Mouse (Mus musculus): ENCODE measurements at regions not wholly inside any gene's neighbourhood (a gene's known extent, or its start where the extent isn't known, plus 50 kb on each side); places are given as distances from the start of the nearest gene placed in this dataset.
"Not testable (repeated sequence)": the region's sequence is repeated elsewhere in the genome, so short reads cannot be mapped to it uniquely, and the experiment has no call there.

GRCm38 (mm10) chr1:176534417-176534816, 259.3 kb upstream of the Pld5 start:
- Histone ChIP-seq H3K36me3 (ENCODE audit: control insufficient read depth, insufficient read depth, low read length) (no peaks in the 10 kb centered on the region), H3K4me1 (ENCODE audit: control insufficient read depth, insufficient read depth, low read length) (no peaks in the 10 kb centered on the region), H3K4me3 (no peak overlapping the region), H3K27me3 (ENCODE audit: control insufficient read depth, insufficient read depth, low read length) (no peaks in the 10 kb centered on the region), H3K79me2 (replicated peaks; ENCODE audit: control insufficient read depth, insufficient read depth, low read length) (no peaks in the 10 kb centered on the region), H3K27ac (no peak overlapping the region), H3K9ac (ENCODE audit: low read depth, low read length) (no peak overlapping the region)
- TF ChIP-seq EP300 (IDR thresholded peaks at IDR 0.05; ENCODE audit: insufficient read depth, low read depth, low read length) (no peak), CTCF (IDR thresholded peaks at IDR 0.05) (no peak), POLR2A (IDR thresholded peaks at IDR 0.05; ENCODE audit: insufficient read depth, low read depth, low read length) (no peak)
- DNase-seq, result no peak
- intact Hi-C loops (cut with DNase I), result no loop called here
- WGBS, result 78% methylated on average over 4 of the region's 4 CpGs

- no peaks in the 10 kb centered on the region for H3K27me3 ChIP-seq (ENCODE audit: control insufficient read depth, insufficient read depth, low read length)
- H3K4me1 ChIP-seq (ENCODE audit: control insufficient read depth, insufficient read depth, low read length), result no peaks in the 10 kb centered on the region
- no peak for DNase-seq
- intact Hi-C loops (cut with DNase I), result no loop called here
- TF ChIP-seq CTCF (IDR thresholded peaks at IDR 0.05) (no peak), POLR2A (IDR thresholded peaks at IDR 0.05; ENCODE audit: insufficient read depth, low read depth, low read length) (no peak), EP300 (IDR thresholded peaks at IDR 0.05; ENCODE audit: insufficient read depth, low read depth, low read length) (no peak)
- no peak overlapping the region for H3K27ac ChIP-seq
- H3K36me3 ChIP-seq (ENCODE audit: control insufficient read depth, insufficient read depth, low read length), result no peaks in the 10 kb centered on the region
- H3K9ac ChIP-seq (ENCODE audit: low read depth, low read length), result no peak overlapping the region
- H3K79me2 ChIP-seq (replicated peaks; ENCODE audit: control insufficient read depth, insufficient read depth, low read length), result no peaks in the 10 kb centered on the region
- no peak overlapping the region for H3K4me3 ChIP-seq
- 75% methylated on average over 2 of the region's 2 CpGs for WGBS
Measured at GRCm38 (mm10) chr1:176529037-176529436, 253.9 kb upstream of the Pld5 start.

GRCm38 (mm10) chr1:176511467-176511866, 236.4 kb upstream of the Pld5 start:
- H3K4me3 ChIP-seq, result no peak overlapping the region
- TF ChIP-seq POLR2A (IDR thresholded peaks at IDR 0.05; ENCODE audit: insufficient read depth, low read depth, low read length) (no peak), CTCF (IDR thresholded peaks at IDR 0.05) (no peak), EP300 (IDR thresholded peaks at IDR 0.05; ENCODE audit: insufficient read depth, low read depth, low read length) (no peak)
- no peaks in the 10 kb centered on the region for H3K79me2 ChIP-seq (replicated peaks; ENCODE audit: control insufficient read depth, insufficient read depth, low read length)
- H3K36me3 ChIP-seq (ENCODE audit: control insufficient read depth, insufficient read depth, low read length), result no peaks in the 10 kb centered on the region
- WGBS, result 79% methylated on average over 3 of the region's 3 CpGs
- no peaks in the 10 kb centered on the region for H3K4me1 ChIP-seq (ENCODE audit: control insufficient read depth, insufficient read depth, low read length)
- intact Hi-C loops (cut with DNase I), result no loop called here
- H3K27ac ChIP-seq, result no peak overlapping the region
- no peak for DNase-seq
- no peaks in the 10 kb centered on the region for H3K27me3 ChIP-seq (ENCODE audit: control insufficient read depth, insufficient read depth, low read length)
- no peak overlapping the region for H3K9ac ChIP-seq (ENCODE audit: low read depth, low read length)

- intact Hi-C loops (cut with DNase I), result no loop called here
- TF ChIP-seq CTCF (IDR thresholded peaks at IDR 0.05), result no peak
- no peak for TF ChIP-seq POLR2A (IDR thresholded peaks at IDR 0.05; ENCODE audit: insufficient read depth, low read depth, low read length)
- no peak for TF ChIP-seq EP300 (IDR thresholded peaks at IDR 0.05; ENCODE audit: insufficient read depth, low read depth, low read length)
- no peaks in the 10 kb centered on the region for H3K36me3 ChIP-seq (ENCODE audit: control insufficient read depth, insufficient read depth, low read length)
- no peaks in the 10 kb centered on the region for H3K79me2 ChIP-seq (replicated peaks; ENCODE audit: control insufficient read depth, insufficient read depth, low read length)
- DNase-seq, result no peak
- H3K4me1 ChIP-seq (ENCODE audit: control insufficient read depth, insufficient read depth, low read length), result no peaks in the 10 kb centered on the region
- H3K9ac ChIP-seq (ENCODE audit: low read depth, low read length), result no peak overlapping the region
- no peaks in the 10 kb centered on the region for H3K27me3 ChIP-seq (ENCODE audit: control insufficient read depth, insufficient read depth, low read length)
- 71% methylated on average over 3 of the region's 3 CpGs for WGBS
- no peak overlapping the region for H3K27ac ChIP-seq
- H3K4me3 ChIP-seq, result no peak overlapping the region
Measured at GRCm38 (mm10) chr1:176505441-176505840, 230.3 kb upstream of the Pld5 start.

GRCm38 (mm10) chr1:176504731-176505130, 229.6 kb upstream of the Pld5 start:
- H3K4me3 ChIP-seq; H3K36me3 ChIP-seq (ENCODE audit: control insufficient read depth, insufficient read depth, low read length); intact Hi-C loops (cut with DNase I); H3K79me2 ChIP-seq (replicated peaks; ENCODE audit: control insufficient read depth, insufficient read depth, low read length); H3K4me1 ChIP-seq (ENCODE audit: control insufficient read depth, insufficient read depth, low read length); H3K9ac ChIP-seq (ENCODE audit: low read depth, low read length); H3K27me3 ChIP-seq (ENCODE audit: control insufficient read depth, insufficient read depth, low read length); H3K27ac ChIP-seq: not testable (repeated sequence)
- 31% methylated on average over 6 of the region's 6 CpGs for WGBS
- DNase-seq, result peak; percentile 9 to 18

- DNase-seq, result no peak
- H3K27me3 ChIP-seq (ENCODE audit: control insufficient read depth, insufficient read depth, low read length), result no peaks in the 10 kb centered on the region
- WGBS, result 68% methylated on average over 6 of the region's 6 CpGs
- no peaks in the 10 kb centered on the region for H3K4me1 ChIP-seq (ENCODE audit: control insufficient read depth, insufficient read depth, low read length)
- H3K4me3 ChIP-seq, result no peak overlapping the region
- no peaks in the 10 kb centered on the region for H3K36me3 ChIP-seq (ENCODE audit: control insufficient read depth, insufficient read depth, low read length)
- H3K79me2 ChIP-seq (replicated peaks; ENCODE audit: control insufficient read depth, insufficient read depth, low read length), result no peaks in the 10 kb centered on the region
- no peak overlapping the region for H3K9ac ChIP-seq (ENCODE audit: low read depth, low read length)
- intact Hi-C loops (cut with DNase I), result no loop called here
- no peak overlapping the region for H3K27ac ChIP-seq
- TF ChIP-seq CTCF (IDR thresholded peaks at IDR 0.05) (no peak), EP300 (IDR thresholded peaks at IDR 0.05; ENCODE audit: insufficient read depth, low read depth, low read length) (no peak), POLR2A (IDR thresholded peaks at IDR 0.05; ENCODE audit: insufficient read depth, low read depth, low read length) (no peak)
Measured at GRCm38 (mm10) chr1:176499010-176499650, 224.0 kb upstream of the Pld5 start.
